Mouse (Mus musculus) limb, embryonic 13.5 days (tissue): ENCODE measurements at regions not wholly inside any gene's neighbourhood (a gene's known extent, or its start where the extent isn't known, plus 50 kb on each side); places are given as distances from the start of the nearest gene placed in this dataset.
"Not testable (repeated sequence)": the region's sequence is repeated elsewhere in the genome, so short reads cannot be mapped to it uniquely, and the experiment has no call there.

Source experiments
- ATAC-seq: fragments of 200-750 bp; cut with Nextera tagmentation; 2 replicates; pipeline ENCODE4 v1.8.0; 2017; ENCODE audit warnings: low read depth, moderate number of reproducible peaks, moderate TSS enrichment; ENCODE audit not compliant: low FRiP score
- H3K27ac ChIP-seq: fragments of 300-500 bp; sonication (generic); 2 replicates; pipeline ENCODE4 v1.5.1; 2015; ENCODE audit warnings: inconsistent platforms, mild to moderate bottlenecking, moderate library complexity
- H3K27me3 ChIP-seq: fragments of 300-500 bp; sonication (generic); 2 replicates; pipeline ENCODE4 v1.6.1; 2015; ENCODE audit warnings: mild to moderate bottlenecking, inconsistent platforms
- H3K36me3 ChIP-seq: fragments of 300-500 bp; sonication (generic); 2 replicates; pipeline ENCODE4 v1.6.1; 2015; ENCODE audit warnings: inconsistent platforms, mild to moderate bottlenecking, moderate library complexity
- H3K4me1 ChIP-seq: fragments of 300-500 bp; sonication (generic); 2 replicates; pipeline ENCODE4 v1.6.1; 2015; ENCODE audit warnings: inconsistent platforms
- H3K4me2 ChIP-seq: fragments of 300-500 bp; sonication (generic); replicated peaks from 2 replicates; pipeline ENCODE4 v1.6.1; 2015; ENCODE audit warnings: inconsistent platforms, mild to moderate bottlenecking, moderate library complexity
- H3K4me3 ChIP-seq: fragments of 300-500 bp; sonication (generic); 2 replicates; pipeline ENCODE4 v1.5.1; 2015; ENCODE audit warnings: moderate library complexity, mild to moderate bottlenecking, inconsistent platforms
- H3K9ac ChIP-seq: fragments of 300-500 bp; sonication (generic); 2 replicates; pipeline ENCODE4 v1.6.1; 2015; ENCODE audit warnings: mild to moderate bottlenecking, inconsistent platforms
- H3K9me3 ChIP-seq: fragments of 300-500 bp; sonication (generic); 2 replicates; pipeline ENCODE4 v1.6.1; 2016; ENCODE audit warnings: inconsistent platforms
- WGBS: fragments of 180-500 bp; shearing (Covaris S2); methylation state at CpG from one replicate; pipeline ENCODE4 v1.1.7; 2015; 5-methylcytosine and 5-hydroxymethylcytosine counted together

DNA sequence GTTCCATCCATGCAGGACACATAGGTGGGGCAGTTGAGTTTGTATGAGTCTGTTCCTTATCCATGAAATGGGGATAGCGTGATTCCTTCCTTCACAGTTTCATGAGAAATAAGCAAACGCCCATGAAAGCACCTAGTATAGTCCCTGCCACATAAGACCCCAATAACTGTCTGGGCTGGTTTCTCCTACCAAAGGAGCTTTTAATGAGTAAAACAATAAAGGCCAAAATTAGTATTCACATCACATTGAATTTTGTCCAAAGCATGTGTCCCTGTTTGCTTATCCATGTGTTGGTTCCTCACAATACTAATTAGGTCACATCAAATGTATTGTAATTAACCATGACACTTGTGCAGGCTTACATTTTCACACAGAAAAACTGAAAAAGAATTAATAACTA lies 221.3 kb downstream of the Prdm13 start:
- H3K36me3 ChIP-seq: no peaks in the 10 kb centered on the region
- H3K27ac ChIP-seq: no peak overlapping the region
- H3K4me1 ChIP-seq: no peaks in the 10 kb centered on the region
- no peak overlapping the region for H3K9ac ChIP-seq
- no peaks in the 10 kb centered on the region for H3K27me3 ChIP-seq
- WGBS: 79% methylated on average over 2 of the region's 2 CpGs
- no peak overlapping the region for H3K4me3 ChIP-seq
- H3K9me3 ChIP-seq: no peaks in the 10 kb centered on the region
- H3K4me2 ChIP-seq: no peak overlapping the region
- ATAC-seq: no peak

DNA sequence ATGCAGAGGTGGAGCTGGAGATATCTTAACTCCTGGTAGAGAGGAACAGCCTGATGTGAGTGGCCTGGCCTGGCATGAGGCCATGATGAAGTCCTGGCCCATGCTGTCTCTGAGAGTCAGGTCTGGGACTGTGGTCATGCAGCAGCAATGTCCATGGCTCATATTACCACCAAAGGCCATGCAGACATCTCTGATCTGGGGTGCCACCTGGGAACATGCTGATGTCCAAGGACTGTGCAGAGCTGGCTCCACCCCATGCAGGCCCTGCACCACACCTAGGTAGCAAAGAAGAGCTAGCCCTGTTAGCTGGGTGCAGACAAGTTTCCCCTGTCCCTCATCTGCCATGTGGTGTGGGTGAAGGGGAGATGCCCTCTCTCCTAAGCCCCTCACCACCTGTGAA lies 244.5 kb downstream of the Prdm13 start:
- H3K9ac ChIP-seq: no peak overlapping the region
- no peaks in the 10 kb centered on the region for H3K9me3 ChIP-seq
- no peaks in the 10 kb centered on the region for H3K36me3 ChIP-seq
- ATAC-seq: no peak
- H3K4me2 ChIP-seq: no peak overlapping the region
- no peaks in the 10 kb centered on the region for H3K4me1 ChIP-seq
- no peak overlapping the region for H3K4me3 ChIP-seq
- H3K27me3 ChIP-seq: no peaks in the 10 kb centered on the region
- no peak overlapping the region for H3K27ac ChIP-seq

DNA sequence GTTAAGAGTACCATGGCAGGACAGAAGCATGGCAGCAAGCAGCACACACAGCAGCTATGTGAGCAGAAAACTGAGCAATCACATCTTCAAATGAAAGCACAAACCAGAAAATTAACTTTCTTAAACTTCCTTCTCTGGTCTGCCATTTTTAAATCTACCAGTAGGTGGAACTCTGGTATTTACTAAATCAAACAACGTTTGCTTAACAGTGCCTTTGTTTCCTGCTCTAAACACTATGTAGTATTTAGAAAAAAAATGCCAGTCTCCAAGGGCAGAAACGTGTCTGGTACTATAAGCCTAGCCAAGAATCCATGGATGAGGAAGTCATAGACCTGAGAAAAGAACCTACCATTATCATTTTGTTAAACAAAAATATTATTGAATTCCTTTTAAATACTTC lies 249.1 kb downstream of the Prdm13 start:
- ATAC-seq: no peak
- H3K36me3 ChIP-seq: no peaks in the 10 kb centered on the region
- H3K4me3 ChIP-seq: no peak overlapping the region
- no peak overlapping the region for H3K4me2 ChIP-seq
- 24% methylated on average over 2 of the region's 2 CpGs for WGBS
- H3K9ac ChIP-seq: no peak overlapping the region
- H3K4me1 ChIP-seq: no peaks in the 10 kb centered on the region
- H3K27ac ChIP-seq: no peak overlapping the region
- H3K9me3 ChIP-seq: no peaks in the 10 kb centered on the region
- no peaks in the 10 kb centered on the region for H3K27me3 ChIP-seq

GRCm38 (mm10) chr4:21407850-21408249 lies 277.9 kb downstream of the Prdm13 start:
- no peaks in the 10 kb centered on the region for H3K27me3 ChIP-seq
- H3K4me1 ChIP-seq: no peaks in the 10 kb centered on the region
- ATAC-seq: no peak
- H3K27ac ChIP-seq: no peak overlapping the region
- H3K36me3 ChIP-seq: no peaks in the 10 kb centered on the region
- no peak overlapping the region for H3K9ac ChIP-seq
- no peaks in the 10 kb centered on the region for H3K9me3 ChIP-seq
- H3K4me3 ChIP-seq: no peak overlapping the region
- no peak overlapping the region for H3K4me2 ChIP-seq

DNA sequence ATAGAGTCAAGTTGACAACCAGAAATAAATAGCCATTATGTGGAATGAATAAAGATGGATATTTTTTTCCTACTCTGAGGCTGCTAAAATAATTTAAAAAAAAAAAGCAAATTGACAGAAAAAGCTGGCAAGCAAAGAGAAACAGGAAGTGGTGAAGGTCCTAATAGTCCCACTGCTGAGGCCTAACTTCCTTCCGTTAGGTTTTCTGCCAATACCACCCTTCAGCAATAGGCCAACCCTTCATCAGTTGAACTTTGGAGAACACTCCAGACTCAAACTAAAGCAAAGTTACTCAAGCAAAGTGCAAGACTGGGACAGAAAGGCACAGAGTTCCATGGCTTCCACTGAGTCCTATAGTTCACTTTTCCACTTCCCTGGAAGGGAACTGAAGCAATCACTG lies 316.4 kb downstream of the Prdm13 start:
- H3K27ac ChIP-seq: no peak overlapping the region
- no peak overlapping the region for H3K4me3 ChIP-seq
- WGBS: 88% methylated on average over 1 of the region's 1 CpGs
- H3K36me3 ChIP-seq: no peaks in the 10 kb centered on the region
- H3K4me2 ChIP-seq: no peak overlapping the region
- no peak for ATAC-seq
- H3K27me3 ChIP-seq: no peaks in the 10 kb centered on the region
- no peaks in the 10 kb centered on the region for H3K9me3 ChIP-seq
- H3K9ac ChIP-seq: no peak overlapping the region
- H3K4me1 ChIP-seq: no peaks in the 10 kb centered on the region

DNA sequence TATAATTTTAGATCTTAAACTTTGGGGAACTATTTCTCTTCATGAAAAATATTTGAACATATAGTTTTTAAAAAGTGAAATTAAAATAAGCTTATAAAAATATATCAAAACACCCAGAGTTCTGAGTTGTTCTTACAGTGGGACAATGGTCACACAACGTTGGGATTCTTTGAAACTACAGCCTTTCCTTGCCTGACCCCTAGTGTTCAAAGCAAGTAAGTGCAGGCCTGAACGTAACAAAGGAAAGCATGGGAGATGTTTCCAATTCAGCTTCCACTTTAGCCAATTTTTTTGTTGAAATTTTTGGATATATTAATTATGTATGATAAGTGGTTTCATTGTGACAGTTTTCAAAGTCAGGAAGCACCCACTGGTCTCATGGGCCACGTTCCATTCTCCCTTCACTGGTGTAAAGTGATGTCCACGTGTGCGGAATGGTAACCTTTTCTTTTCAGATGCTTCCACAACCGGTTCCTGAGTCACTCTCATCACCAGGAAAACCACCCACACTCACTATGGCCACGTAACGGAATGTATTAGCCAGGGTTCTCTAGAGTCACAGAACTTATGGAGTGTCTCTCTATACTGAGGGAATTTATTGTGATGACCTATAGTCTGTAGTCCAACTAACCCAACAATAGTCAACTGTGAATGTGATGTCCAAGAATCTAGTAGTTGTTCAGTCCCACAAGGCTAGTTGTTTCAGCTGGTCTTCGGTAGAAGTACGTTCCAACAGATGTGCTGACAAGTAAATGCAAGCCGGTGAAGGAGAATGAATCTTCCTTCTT lies 317.3 kb downstream of the Prdm13 start:
- peak; percentile 40; the same call in 1 of the 2 replicates for ATAC-seq
- no peaks in the 10 kb centered on the region for H3K4me1 ChIP-seq
- 63% methylated on average over 11 of the region's 11 CpGs for WGBS
- no peaks in the 10 kb centered on the region for H3K9me3 ChIP-seq
- no peak overlapping the region for H3K4me2 ChIP-seq
- no peaks in the 10 kb centered on the region for H3K36me3 ChIP-seq
- no peak overlapping the region for H3K9ac ChIP-seq
- H3K27ac ChIP-seq: no peak overlapping the region
- no peaks in the 10 kb centered on the region for H3K27me3 ChIP-seq
- no peak overlapping the region for H3K4me3 ChIP-seq

DNA sequence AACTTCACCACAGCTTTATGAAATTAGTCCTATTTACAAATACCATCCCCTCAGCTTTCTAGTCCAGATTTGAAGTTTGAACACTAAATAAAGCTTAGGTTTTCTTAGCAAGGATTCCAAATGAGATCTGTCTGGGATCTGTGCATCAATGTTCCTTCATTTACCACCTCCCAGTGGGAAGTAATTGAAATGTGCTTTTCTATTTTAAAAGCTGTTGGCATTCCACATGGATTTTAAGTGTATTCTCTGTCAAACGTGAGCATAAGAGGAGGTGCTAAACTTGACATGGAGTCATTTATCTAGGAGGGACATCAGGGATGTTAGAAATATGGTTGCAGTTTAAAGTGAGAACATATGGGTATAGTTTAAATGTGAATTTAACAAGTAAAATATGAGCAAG lies 364.0 kb downstream of the Prdm13 start:
- no peak for ATAC-seq
- Histone ChIP-seq H3K4me2 (no peak overlapping the region), H3K9me3 (no peaks in the 10 kb centered on the region), H3K9ac (no peak overlapping the region), H3K27me3 (no peaks in the 10 kb centered on the region), H3K27ac (no peak overlapping the region), H3K4me3 (no peak overlapping the region), H3K36me3 (no peaks in the 10 kb centered on the region), H3K4me1 (no peaks in the 10 kb centered on the region)
- 44% methylated on average over 1 of the region's 1 CpGs for WGBS

GRCm38 (mm10) chr4:21309239-21309638 lies 376.5 kb downstream of the Prdm13 start:
- H3K27ac ChIP-seq, ATAC-seq, H3K4me3 ChIP-seq, H3K9ac ChIP-seq, H3K27me3 ChIP-seq, H3K9me3 ChIP-seq, H3K4me1 ChIP-seq, H3K4me2 ChIP-seq, H3K36me3 ChIP-seq: not testable (repeated sequence)
- WGBS: 74% methylated on average over 2 of the region's 2 CpGs

GRCm38 (mm10) chr4:21307476-21308011 lies 378.2 kb downstream of the Prdm13 start:
- 66% methylated on average over 3 of the region's 3 CpGs for WGBS
- H3K27ac ChIP-seq: no peak overlapping the region
- H3K27me3 ChIP-seq: no peaks in the 10 kb centered on the region
- H3K4me3 ChIP-seq: no peak overlapping the region
- H3K9me3 ChIP-seq: no peaks in the 10 kb centered on the region
- no peak overlapping the region for H3K9ac ChIP-seq
- H3K4me2 ChIP-seq: no peak overlapping the region
- H3K4me1 ChIP-seq: no peaks in the 10 kb centered on the region
- H3K36me3 ChIP-seq: no peaks in the 10 kb centered on the region
- ATAC-seq: no peak

GRCm38 (mm10) chr4:21300141-21300540 lies 385.6 kb downstream of the Prdm13 start:
- no peaks in the 10 kb centered on the region for H3K27me3 ChIP-seq
- no peaks in the 10 kb centered on the region for H3K9me3 ChIP-seq
- ATAC-seq: no peak

DNA sequence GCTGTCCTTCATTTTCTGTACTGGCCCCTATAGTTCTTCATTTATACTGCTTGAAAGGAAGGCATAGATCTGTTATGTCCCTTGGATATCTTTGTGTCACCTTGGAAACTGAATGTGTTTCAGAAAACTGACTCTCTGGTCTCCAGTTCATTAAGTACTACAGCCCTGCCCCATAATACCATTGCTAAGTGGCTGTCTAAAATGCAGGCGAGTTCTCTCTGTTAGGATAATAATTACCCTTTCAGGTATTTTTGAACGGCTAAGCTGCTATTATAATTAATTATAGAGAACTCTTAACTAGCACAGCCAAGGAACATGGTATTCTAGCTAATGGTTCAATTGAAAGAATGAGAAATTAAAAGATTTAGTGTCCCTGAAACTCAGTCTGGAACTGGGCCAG lies 418.5 kb downstream of the Prdm13 start:
- Histone ChIP-seq H3K4me2 (no peak overlapping the region), H3K9ac (no peak overlapping the region), H3K9me3 (no peaks in the 10 kb centered on the region), H3K4me3 (no peak overlapping the region), H3K36me3 (no peaks in the 10 kb centered on the region), H3K27me3 (no peaks in the 10 kb centered on the region), H3K4me1 (no peaks in the 10 kb centered on the region), H3K27ac (no peak overlapping the region)
- ATAC-seq: no peak
- 48% methylated on average over 2 of the region's 2 CpGs for WGBS

More at GRCm38 (mm10) chr4:21300141-21300540, 385.6 kb downstream of the Prdm13 start:
- no peak overlapping the region for H3K9ac ChIP-seq
- H3K4me3 ChIP-seq: no peak overlapping the region
- H3K4me2 ChIP-seq: no peak overlapping the region
- H3K4me1 ChIP-seq: no peaks in the 10 kb centered on the region
- H3K27ac ChIP-seq: no peak overlapping the region
- no peaks in the 10 kb centered on the region for H3K36me3 ChIP-seq

GRCm38 (mm10) chr4:21266886-21267285 lies 418.9 kb downstream of the Prdm13 start:
- Histone ChIP-seq H3K4me3 (no peak overlapping the region), H3K9ac (no peak overlapping the region), H3K27ac (no peak overlapping the region), H3K27me3 (no peaks in the 10 kb centered on the region), H3K4me1 (no peaks in the 10 kb centered on the region), H3K9me3 (no peaks in the 10 kb centered on the region), H3K36me3 (no peaks in the 10 kb centered on the region), H3K4me2 (no peak overlapping the region)
- ATAC-seq: no peak

DNA sequence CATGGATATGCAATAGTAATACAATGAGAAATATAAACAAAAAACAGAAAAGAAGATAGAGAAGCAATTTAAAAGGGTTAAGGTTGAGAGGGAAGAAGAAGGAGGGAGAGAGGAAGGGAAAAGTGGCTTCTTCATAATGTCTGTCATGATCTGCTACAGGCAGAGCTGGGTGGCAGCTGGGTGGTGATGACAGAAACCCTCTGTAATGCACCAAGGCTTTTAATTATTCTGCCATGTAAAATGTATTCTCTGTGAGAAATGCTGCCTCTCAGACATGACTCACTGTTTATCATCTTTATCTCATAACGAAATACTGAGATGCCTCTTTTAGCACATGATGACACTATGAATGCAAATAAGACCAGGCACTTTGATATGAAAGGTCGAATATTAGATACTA lies 435.4 kb downstream of the Prdm13 start:
- no peaks in the 10 kb centered on the region for H3K9me3 ChIP-seq
- 70% methylated on average over 2 of the region's 2 CpGs for WGBS
- no peak overlapping the region for H3K27ac ChIP-seq
- no peak for ATAC-seq
- H3K36me3 ChIP-seq: no peaks in the 10 kb centered on the region
- no peak overlapping the region for H3K9ac ChIP-seq
- H3K4me1 ChIP-seq: no peaks in the 10 kb centered on the region
- H3K4me3 ChIP-seq: no peak overlapping the region
- no peaks in the 10 kb centered on the region for H3K27me3 ChIP-seq
- no peak overlapping the region for H3K4me2 ChIP-seq
